Mouse (Mus musculus): ENCODE results near the gene Ttll6. TPM values are rescaled to one million over a fixed set of nuclear protein-coding genes. Genes with fewer than 3 reads are reported as not detected.

Gene Ttll6
- total and polyA plus RNA-seq, 2 experiments from 2014 or later, result 0.16 to 0.39 TPM

- TF ChIP-seq CTCF (IDR thresholded peaks at IDR 0.05), result no peak
These were observed 37.3 kb downstream of the Ttll6 start for GRCm38 (mm10) chr11:96170711-96171379.

GRCm38 (mm10) chr11:96171601-96172000, 38.0 kb downstream of the Ttll6 start:
- 4% methylated on average over 3 of the region's 3 CpGs for WGBS
- ATAC-seq (ENCODE audit: low FRiP score) (no peak), DNase-seq (ENCODE audit: low spot score) (no peak)
- TF ChIP-seq CTCF (IDR thresholded peaks at IDR 0.05), result no peak
- no peak overlapping the region for H3K4me2 ChIP-seq (ENCODE audit: low read depth, low read length, poor library complexity, severe bottlenecking)
- no peak overlapping the region for H3K27ac ChIP-seq (ENCODE audit: low read depth, low read length)
- no peak overlapping the region for H3K9ac ChIP-seq (replicated peaks; ENCODE audit: low read length, poor library complexity, severe bottlenecking)
- H3K4me1 ChIP-seq (ENCODE audit: insufficient read depth, low read length), result no peaks in the 10 kb centered on the region
- no peaks in the 10 kb centered on the region for H3K36me3 ChIP-seq (ENCODE audit: insufficient read depth, low read length)
- H3K27me3 ChIP-seq (ENCODE audit: insufficient read depth, low read length), result peaks cover 100% of the 10 kb centered on the region
- no peaks in the 10 kb centered on the region for H3K9me3 ChIP-seq (ENCODE audit: low read length)
- no peak overlapping the region for H3K4me3 ChIP-seq (ENCODE audit: low read depth, low read length)

More at GRCm38 (mm10) chr11:96170711-96171379, 37.3 kb downstream of the Ttll6 start:
- no peak overlapping the region for H3K27ac ChIP-seq (ENCODE audit: low read depth, low read length)
- H3K27me3 ChIP-seq (ENCODE audit: insufficient read depth, low read length), result peaks cover 100% of the 10 kb centered on the region
- no peaks in the 10 kb centered on the region for H3K4me1 ChIP-seq (ENCODE audit: insufficient read depth, low read length)
- no peaks in the 10 kb centered on the region for H3K9me3 ChIP-seq (ENCODE audit: low read length)
- 3% methylated on average over 20 of the region's 20 CpGs for WGBS
- no peak overlapping the region for H3K4me2 ChIP-seq (ENCODE audit: low read depth, low read length, poor library complexity, severe bottlenecking)
- no peak overlapping the region for H3K4me3 ChIP-seq (ENCODE audit: low read depth, low read length)
- no peaks in the 10 kb centered on the region for H3K36me3 ChIP-seq (ENCODE audit: insufficient read depth, low read length)
- ATAC-seq (ENCODE audit: low FRiP score), result no peak
- DNase-seq (ENCODE audit: low spot score), result no peak
- no peak overlapping the region for H3K9ac ChIP-seq (replicated peaks; ENCODE audit: low read length, poor library complexity, severe bottlenecking)

GRCm38 (mm10) chr11:96172511-96173287, 39.1 kb downstream of the Ttll6 start:
- ATAC-seq (ENCODE audit: low FRiP score) (no peak), DNase-seq (ENCODE audit: low spot score) (no peak)
- Histone ChIP-seq H3K9me3 (ENCODE audit: low read length) (no peaks in the 10 kb centered on the region), H3K4me3 (ENCODE audit: low read depth, low read length) (no peak overlapping the region), H3K9ac (replicated peaks; ENCODE audit: low read length, poor library complexity, severe bottlenecking) (no peak overlapping the region), H3K4me1 (ENCODE audit: insufficient read depth, low read length) (no peaks in the 10 kb centered on the region), H3K27me3 (ENCODE audit: insufficient read depth, low read length) (peaks cover 99% of the 10 kb centered on the region), H3K27ac (ENCODE audit: low read depth, low read length) (no peak overlapping the region), H3K4me2 (ENCODE audit: low read depth, low read length, poor library complexity, severe bottlenecking) (no peak overlapping the region), H3K36me3 (ENCODE audit: insufficient read depth, low read length) (no peaks in the 10 kb centered on the region)
- TF ChIP-seq CTCF (IDR thresholded peaks at IDR 0.05), result no peak
- under 1% methylated on average over 25 of the region's 25 CpGs for WGBS

- Histone ChIP-seq H3K27ac (ENCODE audit: low read depth, low read length) (no peak overlapping the region), H3K4me1 (ENCODE audit: insufficient read depth, low read length) (no peaks in the 10 kb centered on the region), H3K9ac (replicated peaks; ENCODE audit: low read length, poor library complexity, severe bottlenecking) (no peak overlapping the region), H3K9me3 (ENCODE audit: low read length) (no peaks in the 10 kb centered on the region), H3K27me3 (ENCODE audit: insufficient read depth, low read length) (peaks cover 99% of the 10 kb centered on the region), H3K36me3 (ENCODE audit: insufficient read depth, low read length) (no peaks in the 10 kb centered on the region), H3K4me2 (ENCODE audit: low read depth, low read length, poor library complexity, severe bottlenecking) (no peak overlapping the region), H3K4me3 (ENCODE audit: low read depth, low read length) (no peak overlapping the region)
- DNase-seq (ENCODE audit: low spot score) (no peak), ATAC-seq (ENCODE audit: low FRiP score) (no peak)
- WGBS, result under 1% methylated on average over 16 of the region's 16 CpGs
- TF ChIP-seq CTCF (IDR thresholded peaks at IDR 0.05), result no peak
These were observed 39.8 kb downstream of the Ttll6 start for GRCm38 (mm10) chr11:96173288-96173840.

- ATAC-seq (ENCODE audit: low FRiP score), result no peak
- TF ChIP-seq CTCF (IDR thresholded peaks at IDR 0.05), result no peak
- no peaks in the 10 kb centered on the region for H3K36me3 ChIP-seq (ENCODE audit: insufficient read depth, low read length)
- no peaks in the 10 kb centered on the region for H3K9me3 ChIP-seq (ENCODE audit: low read length)
- H3K9ac ChIP-seq (replicated peaks; ENCODE audit: low read length, poor library complexity, severe bottlenecking), result no peak overlapping the region
- no peak overlapping the region for H3K4me2 ChIP-seq (ENCODE audit: low read depth, low read length, poor library complexity, severe bottlenecking)
- WGBS, result 3% methylated on average over 6 of the region's 6 CpGs
- no peak overlapping the region for H3K4me3 ChIP-seq (ENCODE audit: low read depth, low read length)
- peaks cover 99% of the 10 kb centered on the region for H3K27me3 ChIP-seq (ENCODE audit: insufficient read depth, low read length)
- DNase-seq (ENCODE audit: low spot score), result no peak
- H3K4me1 ChIP-seq (ENCODE audit: insufficient read depth, low read length), result no peaks in the 10 kb centered on the region
- H3K27ac ChIP-seq (ENCODE audit: low read depth, low read length), result no peak overlapping the region
These were observed 41.3 kb downstream of the Ttll6 start for GRCm38 (mm10) chr11:96174881-96175280.

GRCm38 (mm10) chr11:96175511-96175910, 41.9 kb downstream of the Ttll6 start:
- DNase-seq (ENCODE audit: low spot score) (no peak), ATAC-seq (ENCODE audit: low FRiP score) (no peak)
- no peak overlapping the region for H3K9ac ChIP-seq (replicated peaks; ENCODE audit: low read length, poor library complexity, severe bottlenecking)
- no peak overlapping the region for H3K4me3 ChIP-seq (ENCODE audit: low read depth, low read length)
- no peak for TF ChIP-seq CTCF (IDR thresholded peaks at IDR 0.05)
- H3K9me3 ChIP-seq (ENCODE audit: low read length), result no peaks in the 10 kb centered on the region
- H3K27ac ChIP-seq (ENCODE audit: low read depth, low read length), result no peak overlapping the region
- no peak overlapping the region for H3K4me2 ChIP-seq (ENCODE audit: low read depth, low read length, poor library complexity, severe bottlenecking)
- H3K36me3 ChIP-seq (ENCODE audit: insufficient read depth, low read length), result no peaks in the 10 kb centered on the region
- H3K4me1 ChIP-seq (ENCODE audit: insufficient read depth, low read length), result no peaks in the 10 kb centered on the region
- H3K27me3 ChIP-seq (ENCODE audit: insufficient read depth, low read length), result peaks cover 99% of the 10 kb centered on the region
- under 1% methylated on average over 17 of the region's 17 CpGs for WGBS

Measured in midbrain, postnatal 0 days (tissue).